Mouse (Mus musculus): Measurements from ENCODE around the gene 4932438H23Rik.
A peak's percentile ranks its signal among the peaks of the same experiment; 100 is the strongest.
"Not testable (repeated sequence)": the region's sequence is repeated elsewhere in the genome, so short reads cannot be mapped to it uniquely, and the experiment has no call there.

The 4932438H23Rik gene

GRCm38 (mm10) chr16:91099444-91100065, 4.6 kb upstream of the 4932438H23Rik start:
- DNase-seq (ENCODE audit: low read depth, low spot score) = no peak

- no peak for DNase-seq (ENCODE audit: low read depth, low spot score)
Measured at GRCm38 (mm10) chr16:91097858-91098257, 2.9 kb upstream of the 4932438H23Rik start.

DNA sequence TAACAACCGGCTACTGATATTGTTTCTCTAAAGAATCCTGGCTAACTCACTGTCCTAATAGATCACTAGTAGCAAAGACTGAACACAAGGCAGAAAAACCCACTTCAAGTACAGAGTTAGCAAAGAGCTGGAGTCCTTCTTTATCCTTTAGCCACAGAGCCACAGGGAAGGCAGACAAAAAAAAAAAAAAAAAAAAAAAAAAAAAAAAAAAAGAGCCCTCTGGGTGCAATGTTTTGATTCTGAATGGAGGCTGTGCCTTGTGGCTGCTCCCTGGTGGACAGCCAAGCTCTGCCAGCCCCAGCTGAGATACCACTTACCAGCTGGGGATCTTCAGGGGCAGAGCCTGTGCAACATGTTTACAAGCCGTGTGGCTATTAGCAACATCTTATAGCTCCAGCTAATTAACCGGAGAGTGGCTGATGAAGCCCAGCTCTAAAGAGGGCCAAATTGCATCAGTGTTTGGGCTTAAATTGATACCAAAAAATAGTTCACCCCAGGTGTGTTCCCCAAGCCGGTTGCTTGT, 2.1 kb upstream of the 4932438H23Rik start:
- DNase-seq (ENCODE audit: low read depth, low spot score) = no peak

DNA sequence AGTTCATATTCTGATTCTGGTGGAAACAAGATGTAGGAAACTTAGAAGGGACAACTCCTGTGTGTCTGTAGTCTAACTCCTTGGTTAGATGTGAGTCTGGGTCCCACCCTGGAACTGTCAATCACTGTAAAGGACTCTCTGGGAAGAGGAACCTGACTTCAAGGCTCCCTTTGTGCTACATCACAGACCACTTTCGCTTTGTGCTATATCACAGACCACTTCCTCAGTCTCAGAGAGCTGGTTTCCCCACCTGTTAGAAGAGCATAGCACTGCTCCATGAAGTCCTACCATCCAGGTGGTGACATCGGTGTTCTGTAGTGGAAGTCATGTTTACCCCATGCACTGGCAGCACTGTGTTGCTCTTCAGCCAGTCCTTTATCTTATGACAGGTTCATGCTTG, 1.1 kb upstream of the 4932438H23Rik start:
- no peak for DNase-seq (ENCODE audit: low read depth, low spot score)

DNA sequence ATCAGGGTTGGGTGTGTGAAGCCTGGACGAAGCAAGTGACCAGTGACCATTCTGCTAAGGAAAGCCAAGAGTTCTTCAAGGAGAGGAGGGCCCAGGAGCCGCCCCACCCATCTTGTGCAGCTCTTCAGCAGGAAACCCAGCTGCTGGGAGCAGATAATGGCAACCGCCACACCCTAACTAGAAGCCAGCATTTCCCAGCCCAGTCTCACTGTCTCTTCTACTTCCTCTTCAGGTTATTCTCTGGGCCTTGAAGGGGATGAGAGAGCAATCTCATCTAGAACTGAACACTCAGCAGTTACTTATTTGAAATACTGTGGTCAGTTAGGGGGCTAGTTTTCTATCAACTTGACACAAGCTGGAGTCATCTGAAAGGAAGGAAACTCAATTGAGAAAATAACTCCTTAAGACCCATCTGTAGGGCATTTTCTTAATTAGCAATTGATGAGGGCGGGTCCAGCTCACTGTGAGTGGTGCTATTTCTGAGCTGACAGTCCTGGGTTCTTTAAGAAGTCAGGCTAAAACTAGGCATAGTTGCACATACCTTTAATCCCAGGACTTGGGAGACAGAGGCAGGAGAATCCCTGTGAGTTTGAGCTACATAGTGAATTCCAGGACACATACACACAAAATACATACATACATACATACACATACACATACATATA, 8.1 kb downstream of the 4932438H23Rik start:
- DNase-seq (ENCODE audit: low read depth, low spot score) = no peak

GRCm38 (mm10) chr16:91085239-91085825, 9.6 kb downstream of the 4932438H23Rik start:
- DNase-seq (ENCODE audit: low read depth, low spot score) = no peak

GRCm38 (mm10) chr16:91084307-91085238, 10.3 kb downstream of the 4932438H23Rik start:
- DNase-seq (ENCODE audit: low read depth, low spot score) = no peak

- no peak for DNase-seq (ENCODE audit: low read depth, low spot score)
Measured at GRCm38 (mm10) chr16:91083002-91083646, 11.8 kb downstream of the 4932438H23Rik start.

DNA sequence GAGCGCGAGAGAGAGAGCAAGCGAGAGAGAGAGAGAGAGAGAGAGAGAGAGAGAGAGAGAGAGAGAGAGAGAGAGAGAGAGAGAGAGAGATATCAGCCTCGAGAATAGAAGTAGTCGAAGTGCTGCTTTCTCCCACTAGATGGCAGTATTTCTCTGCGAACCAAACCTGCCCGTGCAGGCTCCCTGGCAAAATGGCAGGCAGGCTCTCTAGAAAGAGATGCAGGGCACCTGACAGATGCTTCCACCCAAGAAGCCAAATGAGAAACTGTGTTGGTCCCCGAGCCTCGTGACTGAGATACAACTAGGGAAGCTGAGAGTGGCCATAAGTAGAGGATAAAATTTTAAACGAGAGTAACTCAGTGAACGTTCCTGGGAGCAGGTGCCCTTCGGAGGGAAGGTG, 13.4 kb downstream of the 4932438H23Rik start:
- peak; percentile 61 for DNase-seq (ENCODE audit: low read depth, low spot score)

- DNase-seq (ENCODE audit: low read depth, low spot score) = no peak
Measured at GRCm38 (mm10) chr16:91076180-91076579, 18.7 kb downstream of the 4932438H23Rik start.

DNA sequence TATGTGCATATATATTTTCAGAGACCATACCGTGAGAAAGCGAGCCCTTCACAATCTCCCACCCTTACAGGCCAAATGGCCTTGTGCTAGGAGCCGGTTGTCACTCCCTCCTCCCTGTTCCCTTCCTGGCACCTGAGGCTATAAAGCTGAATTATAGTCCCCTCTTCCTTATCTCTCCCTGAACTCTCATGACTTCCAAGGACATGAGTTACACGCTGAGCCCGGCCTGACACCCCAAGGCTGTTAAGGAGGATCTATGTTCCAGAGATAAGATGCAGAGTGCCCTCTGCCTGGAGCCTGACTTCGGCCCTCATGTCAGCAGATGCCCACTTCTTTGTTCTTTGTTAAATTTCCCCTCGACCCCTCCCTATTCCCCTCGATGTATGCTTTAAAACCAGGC, 19.5 kb downstream of the 4932438H23Rik start:
- DNase-seq (ENCODE audit: low read depth, low spot score) = not testable (repeated sequence)

DNA sequence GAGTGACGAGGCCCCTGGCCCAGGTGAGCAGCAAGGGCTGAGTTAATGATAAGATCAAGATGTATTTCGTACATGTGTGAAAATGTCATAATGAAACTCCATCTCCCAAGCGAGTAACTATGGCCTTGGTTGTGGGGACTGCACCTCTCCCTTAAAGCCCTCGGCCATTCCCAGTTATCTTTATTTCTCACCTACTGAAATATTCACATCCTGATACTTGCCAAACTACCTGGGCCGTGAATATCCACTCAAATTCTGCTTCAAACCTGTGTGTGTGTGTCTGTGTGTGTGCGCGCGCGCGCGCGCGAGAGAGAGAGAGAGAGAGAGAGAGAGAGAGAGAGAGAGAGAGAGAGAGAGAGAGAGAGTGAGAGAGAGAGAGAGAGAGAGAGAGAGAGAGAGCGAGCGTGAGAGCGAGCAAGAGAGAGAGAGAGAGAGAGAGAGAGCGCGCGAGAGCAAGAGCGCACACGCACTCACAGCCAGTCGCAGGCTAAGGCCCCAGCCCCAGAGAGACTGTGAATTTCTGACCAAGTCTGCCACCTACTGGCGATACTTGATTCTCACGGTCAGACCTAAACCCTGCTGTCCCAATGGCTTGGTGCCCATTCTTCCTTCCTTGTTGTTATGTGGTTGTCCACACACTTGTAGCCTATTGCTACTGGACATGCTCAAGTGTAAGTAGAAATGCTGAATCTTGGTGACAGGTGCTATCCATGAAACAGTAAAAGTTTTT, 21.6 kb downstream of the 4932438H23Rik start:
- peak; percentile 79 for DNase-seq (ENCODE audit: low read depth, low spot score)

- no peak for DNase-seq (ENCODE audit: low read depth, low spot score)
Measured at GRCm38 (mm10) chr16:91072256-91072655, 22.7 kb downstream of the 4932438H23Rik start.

DNA sequence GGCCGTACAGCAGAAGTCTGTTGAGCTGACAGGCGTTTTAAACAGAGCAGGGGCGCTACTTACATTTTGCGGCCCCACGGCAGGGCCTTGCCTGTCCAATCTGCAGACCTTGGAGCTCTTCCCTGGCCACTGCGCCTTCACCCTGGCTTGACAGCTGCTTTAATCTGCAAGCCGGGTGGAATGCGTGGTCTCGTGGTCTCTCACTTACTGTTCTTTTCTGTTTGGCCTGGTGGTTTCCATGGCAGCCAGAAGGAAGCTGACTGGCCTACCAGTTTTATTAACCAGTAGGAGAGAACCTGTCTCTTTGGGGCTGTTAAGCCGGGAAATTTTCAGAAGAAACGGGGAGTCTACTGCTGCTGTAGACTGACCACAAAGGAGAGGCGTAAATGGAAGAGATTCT, 26.0 kb downstream of the 4932438H23Rik start:
- DNase-seq (ENCODE audit: low read depth, low spot score) = peak; percentile 27

GRCm38 (mm10) chr16:91067122-91067521, 27.8 kb downstream of the 4932438H23Rik start:
- DNase-seq (ENCODE audit: low read depth, low spot score) = no peak

DNA sequence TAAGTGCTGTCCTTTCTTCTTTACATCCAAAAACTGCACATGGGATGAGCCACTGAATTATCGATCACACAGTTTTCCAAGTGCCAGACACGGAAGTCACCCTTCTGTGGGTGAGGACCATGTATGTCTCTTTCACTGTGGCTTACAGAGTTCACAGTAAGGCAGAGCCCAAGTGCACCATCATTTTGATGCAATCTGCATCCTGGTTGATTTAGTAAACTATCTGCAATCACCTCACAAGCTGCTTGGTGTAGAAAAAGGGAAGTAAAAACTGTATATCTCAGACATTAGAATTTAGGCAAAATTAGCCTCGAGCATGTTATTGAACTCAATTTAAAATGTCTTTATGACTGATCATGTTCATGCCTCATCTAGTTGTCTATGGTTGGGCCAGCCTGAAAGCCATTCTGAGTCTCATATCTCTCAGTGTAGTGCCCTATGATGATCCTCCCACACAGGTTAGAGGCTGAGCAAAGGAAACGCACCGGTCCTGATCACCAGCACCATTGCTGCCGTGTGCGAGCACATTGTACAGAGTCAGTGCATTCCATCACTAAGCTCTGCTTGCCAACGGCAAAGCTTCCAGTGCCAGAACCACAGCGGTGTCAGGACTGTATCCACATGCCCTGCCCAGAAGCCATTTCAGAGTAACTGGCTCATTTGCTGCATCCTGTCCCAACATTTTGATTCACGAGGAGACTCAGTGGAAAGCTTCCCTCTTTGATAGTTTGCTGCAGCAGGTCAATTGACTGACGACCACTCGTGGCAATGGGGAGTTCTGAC, 30.1 kb downstream of the 4932438H23Rik start:
- no peak for DNase-seq (ENCODE audit: low read depth, low spot score)

DNA sequence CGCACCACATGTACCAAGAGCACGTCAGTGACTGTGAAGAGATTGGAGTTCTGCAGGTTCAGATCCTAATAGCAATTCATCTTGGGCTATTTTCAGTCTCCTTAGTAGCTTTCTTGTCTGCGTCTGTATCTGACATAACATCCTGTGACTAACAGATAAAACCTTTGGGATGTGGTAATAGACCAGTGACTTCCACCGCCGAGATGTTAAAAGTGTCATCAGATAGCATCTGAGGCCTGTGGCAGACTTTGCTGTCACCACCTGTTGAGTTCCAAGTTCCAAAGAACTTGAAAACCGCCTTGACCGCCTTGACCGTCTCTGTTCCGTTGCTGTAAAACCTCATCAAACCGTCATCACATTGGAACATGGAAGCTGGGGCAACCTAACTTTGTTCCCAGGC, 31.1 kb downstream of the 4932438H23Rik start:
- no peak for DNase-seq (ENCODE audit: low read depth, low spot score)

DNA sequence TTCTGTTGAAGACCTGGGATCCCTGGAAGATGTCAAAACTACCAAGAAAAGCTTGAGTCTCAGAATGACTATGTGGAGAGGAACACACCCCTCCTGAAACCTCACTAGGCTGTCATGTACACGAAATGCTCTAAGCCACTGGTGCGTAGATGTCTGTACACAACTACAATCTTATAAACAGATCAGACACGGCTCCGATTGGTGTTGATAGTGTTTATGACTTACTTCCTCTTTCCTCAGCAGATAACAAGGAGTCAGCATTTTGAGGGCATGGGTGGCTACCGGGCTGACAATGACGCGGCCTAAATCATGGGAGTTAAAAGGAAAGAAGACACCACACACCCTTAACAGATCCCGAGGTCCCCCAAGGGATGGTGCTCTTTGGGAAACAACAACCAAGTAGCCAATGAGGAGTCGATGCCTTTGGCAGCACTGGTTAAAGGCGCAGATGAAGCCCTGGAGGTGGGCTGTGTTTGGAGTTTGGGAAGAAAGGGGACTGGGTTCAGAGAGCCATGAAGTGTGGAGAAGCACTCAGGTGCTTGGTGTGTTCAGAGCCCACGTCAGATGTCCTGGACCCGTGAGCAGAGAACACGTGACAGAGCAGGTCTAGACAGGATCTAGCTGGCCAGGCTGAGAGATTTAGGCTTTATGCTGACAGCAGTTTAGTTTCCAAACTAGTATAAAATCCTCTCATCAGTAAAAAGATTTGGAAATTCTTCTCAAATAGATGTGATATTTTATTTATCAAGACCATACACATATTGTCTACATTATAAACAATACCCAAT, 33.2 kb downstream of the 4932438H23Rik start:
- no peak for DNase-seq (ENCODE audit: low read depth, low spot score)

GRCm38 (mm10) chr16:91057741-91058140, 37.2 kb downstream of the 4932438H23Rik start:
- DNase-seq (ENCODE audit: low read depth, low spot score) = no peak

All from embryo, embryonic 11.5 days (tissue).